Comparison of ENCODE assay signal across 24 mouse cellular contexts in genomic region chrX:133461867-133462266, GRCm38 (mm10).
DNase-seq lines count a peak whose midpoint lies in the region; ATAC-seq and TF ChIP-seq lines count a peak whose summit lies in the region.
"Had no signal": no experiment of that assay in that cellular context is flagged by ENCODE, and none has a peak within 500 bp of the region (broad histone marks: within the 10 kb centered on the region; RNA-seq: fewer than 3 reads in every experiment).

No protein-coding gene starts in this region.

- H3K27me3 ChIP-seq in intestine, embryonic 14.5 days (replicated peaks; ENCODE audit: control insufficient read depth, insufficient read depth, low read length) = no peaks in the 10 kb centered on the region
- no peaks in the 10 kb centered on the region for H3K27me3 ChIP-seq in intestine, postnatal 0 days (replicated peaks; ENCODE audit: control insufficient read depth, insufficient read depth, low read length)
- H3K27me3 ChIP-seq in kidney, embryonic 14.5 days (ENCODE audit: control insufficient read depth, insufficient read depth, low read length) = no peaks in the 10 kb centered on the region
- H3K27me3 ChIP-seq: CH12.LX; embryonic facial prominence, embryonic 12.5 days; forebrain, embryonic 13.5 days had no signal

- H3K27ac ChIP-seq in intestine, embryonic 14.5 days (ENCODE audit: low read depth) = no peak overlapping the region
- no peak overlapping the region for H3K27ac ChIP-seq in intestine, postnatal 0 days (ENCODE audit: low read depth, low read length)
- no peak overlapping the region for H3K27ac ChIP-seq in kidney, embryonic 14.5 days (ENCODE audit: low read depth, low read length)
- H3K27ac ChIP-seq: embryonic facial prominence, embryonic 10.5 days; embryonic facial prominence, embryonic 12.5 days; forebrain, embryonic 13.5 days had no signal

- no peak overlapping the region for H3K9ac ChIP-seq in intestine, embryonic 14.5 days (ENCODE audit: low read length)
- no peak overlapping the region for H3K9ac ChIP-seq in intestine, postnatal 0 days (ENCODE audit: low read depth, low read length)
- H3K9ac ChIP-seq in kidney, embryonic 14.5 days (ENCODE audit: low read depth, low read length) = no peak overlapping the region
- H3K9ac ChIP-seq: embryonic facial prominence, embryonic 12.5 days; forebrain, embryonic 13.5 days had no signal

- H3K4me1 ChIP-seq in intestine, embryonic 14.5 days (replicated peaks; ENCODE audit: control insufficient read depth, insufficient read depth, low read length) = no peaks in the 10 kb centered on the region
- H3K4me1 ChIP-seq in intestine, postnatal 0 days (replicated peaks; ENCODE audit: control insufficient read depth, insufficient read depth, low read length) = no peaks in the 10 kb centered on the region
- H3K4me1 ChIP-seq in kidney, embryonic 14.5 days (ENCODE audit: control insufficient read depth, insufficient read depth, low read length) = no peaks in the 10 kb centered on the region
- H3K4me1 ChIP-seq: embryonic facial prominence, embryonic 10.5 days; embryonic facial prominence, embryonic 12.5 days; forebrain, embryonic 13.5 days had no signal

- H3K4me3 ChIP-seq in intestine, embryonic 14.5 days (ENCODE audit: low read depth, low read length) = no peak overlapping the region
- H3K4me3 ChIP-seq in intestine, postnatal 0 days (ENCODE audit: low read depth, low read length) = no peak overlapping the region
- no peak overlapping the region for H3K4me3 ChIP-seq in kidney, embryonic 14.5 days (ENCODE audit: low read length)
- H3K4me3 ChIP-seq: embryonic facial prominence, embryonic 10.5 days; embryonic facial prominence, embryonic 12.5 days; forebrain, embryonic 13.5 days had no signal

- H3K36me3 ChIP-seq in intestine, embryonic 14.5 days (ENCODE audit: control insufficient read depth, insufficient read depth, low read length) = no peaks in the 10 kb centered on the region
- H3K36me3 ChIP-seq in intestine, postnatal 0 days (ENCODE audit: control insufficient read depth, insufficient read depth) = no peaks in the 10 kb centered on the region
- H3K36me3 ChIP-seq in kidney, embryonic 14.5 days (ENCODE audit: control insufficient read depth, insufficient read depth, low read length) = no peaks in the 10 kb centered on the region
- H3K36me3 ChIP-seq: embryonic facial prominence, embryonic 10.5 days; embryonic facial prominence, embryonic 12.5 days; G1E had no signal

- no peak for DNase-seq in intestine, embryonic 14.5 days (ENCODE audit: low spot score)
- DNase-seq in kidney, adult 9 months = peak; percentile 53
- no peak for DNase-seq in kidney, postnatal 10 days
- DNase-seq in kidney, postnatal 14 days = peak; percentile 1
- DNase-seq in frontal cortex, adult 2 months (ENCODE audit: extremely low spot score in 1 of 2, low spot score in 1 of 2) = no peak
- DNase-seq: adrenal gland, adult 8-10 months; adrenal gland, postnatal 14 days; adrenal gland, postnatal 36 days; B cell, adult 2 months; cerebellum, adult 11-12 months; cerebellum, adult 2 months; cerebellum, adult 9-10 months; cerebellum, postnatal 10 days; cerebellum, postnatal 25 days had no signal

- no peak overlapping the region for H3K4me2 ChIP-seq in intestine, embryonic 14.5 days (ENCODE audit: low read length)
- no peak overlapping the region for H3K4me2 ChIP-seq in intestine, postnatal 0 days (replicated peaks; ENCODE audit: low read depth)
- no peak overlapping the region for H3K4me2 ChIP-seq in kidney, embryonic 14.5 days (replicated peaks; ENCODE audit: low read depth, low read length)
- H3K4me2 ChIP-seq: embryonic facial prominence, embryonic 12.5 days; forebrain, embryonic 13.5 days had no signal

- H3K9me3 ChIP-seq in intestine, embryonic 14.5 days (ENCODE audit: control insufficient read depth, low read length) = no peaks in the 10 kb centered on the region
- no peaks in the 10 kb centered on the region for H3K9me3 ChIP-seq in intestine, postnatal 0 days (ENCODE audit: control insufficient read depth)
- no peaks in the 10 kb centered on the region for H3K9me3 ChIP-seq in kidney, embryonic 14.5 days (ENCODE audit: control insufficient read depth, low read length)
- H3K9me3 ChIP-seq: embryonic facial prominence, embryonic 10.5 days; embryonic facial prominence, embryonic 12.5 days; forebrain, embryonic 13.5 days; G1E had no signal

- no peak for TF ChIP-seq CTCF in intestine, postnatal 0 days (IDR thresholded peaks at IDR 0.05; ENCODE audit: low read depth)

- WGBS in intestine, embryonic 14.5 days = 63% methylated on average over 1 of the region's 1 CpGs
- 44% methylated on average over 1 of the region's 1 CpGs for WGBS in intestine, postnatal 0 days
- 76% methylated on average over 1 of the region's 1 CpGs for WGBS in kidney, embryonic 14.5 days

- ATAC-seq in intestine, embryonic 14.5 days (replicated peaks; ENCODE audit: low FRiP score, low TSS enrichment, low read depth) = 0 out of 2 replicates have a peak, but pooled peaks have one; percentile 32
- no peak for ATAC-seq in intestine, postnatal 0 days
- ATAC-seq in kidney, embryonic 14.5 days (ENCODE audit: low FRiP score, low TSS enrichment) = no peak
- ATAC-seq: activated CD4-positive, CD25-positive, alpha-beta regulatory T cell, adult 4 months; CD4-positive, CD25-positive, alpha-beta regulatory T cell, adult 4 months; forebrain, embryonic 13.5 days; Patski had no signal

Comparison
In these comparisons a context has a peak if more than half of its experiments do, and no peak if none do; other contexts are left out.
1. DNase-seq: peak in kidney, adult 9 months (single experiment) and kidney, postnatal 14 days (single experiment); none in intestine, embryonic 14.5 days (single experiment), kidney, postnatal 10 days (single experiment) and frontal cortex, adult 2 months (0 of 2).